Mouse (Mus musculus) lung, postnatal 0 days (tissue): ENCODE data around the gene Dapk2. TPM values are rescaled to one million over a fixed set of nuclear protein-coding genes. Genes with fewer than 3 reads are reported as not detected.

ENCODE experiments used
- ATAC-seq: fragments of 200-750 bp; cut with Nextera tagmentation; 2 replicates; pipeline ENCODE4 v1.8.0; 2017; ENCODE audit warnings: moderate library complexity
- DNase-seq: peaks from one replicate; pipeline ENCODE4 v3.0.0-alpha.2; 2016; ENCODE audit warnings: low spot score
- H3K27ac ChIP-seq: fragments of 300-500 bp; sonication (generic); 2 replicates; pipeline ENCODE4 v1.5.1; 2014; ENCODE audit warnings: antibody characterized with exemption, mild to moderate bottlenecking, low read length, mixed read lengths
- H3K27me3 ChIP-seq: fragments of 300-500 bp; sonication (generic); replicated peaks from 2 replicates; pipeline ENCODE4 v1.6.1; 2014; ENCODE audit warnings: low read length, mixed read lengths; ENCODE audit not compliant: insufficient read depth
- H3K36me3 ChIP-seq: fragments of 300-500 bp; sonication (generic); 2 replicates; pipeline ENCODE4 v1.6.1; 2014; ENCODE audit warnings: low read length, mixed read lengths; ENCODE audit not compliant: insufficient read depth
- H3K4me1 ChIP-seq: fragments of 300-500 bp; sonication (generic); 2 replicates; pipeline ENCODE4 v1.6.1; 2014; ENCODE audit warnings: antibody characterized with exemption, low read depth, low read length, mixed read lengths; ENCODE audit not compliant: insufficient read depth
- H3K4me2 ChIP-seq: fragments of 300-500 bp; sonication (generic); replicated peaks from 2 replicates; pipeline ENCODE4 v1.6.1; 2014; ENCODE audit warnings: low read depth, mild to moderate bottlenecking, low read length, moderate library complexity, mixed read lengths
- H3K4me3 ChIP-seq: fragments of 300-500 bp; sonication (generic); 2 replicates; pipeline ENCODE4 v1.5.1; 2014; ENCODE audit warnings: low read depth, low read length
- H3K9ac ChIP-seq: fragments of 300-500 bp; sonication (generic); replicated peaks from 2 replicates; pipeline ENCODE4 v1.6.1; 2014; ENCODE audit warnings: low read depth, mild to moderate bottlenecking
- H3K9me3 ChIP-seq: fragments of 300-500 bp; sonication (generic); 2 replicates; pipeline ENCODE4 v1.6.1; 2016; ENCODE audit warnings: low read length, mixed read lengths
- CTCF ChIP-seq: IDR thresholded peaks from 2 replicates; pipeline ENCODE4 v1.5.1; 2016; ENCODE audit warnings: antibody characterized with exemption, mild to moderate bottlenecking
- EP300 ChIP-seq: IDR thresholded peaks from 2 replicates; pipeline ENCODE4 v1.6.1; 2016; ENCODE audit warnings: antibody characterized with exemption, mild to moderate bottlenecking, control low read depth
- WGBS: fragments of 180-500 bp; shearing (Covaris S2); extraction: QIAGEN DNeasy Blood & Tissue Kit; methylation state at CpG from one replicate; pipeline ENCODE4 v1.1.7; 2014; 5-methylcytosine and 5-hydroxymethylcytosine counted together
- polyA plus RNA-seq: library from polyadenylated mRNA; unstranded; fragments of >200 nt; fragmentation: Nextera tagmentation; extraction: Ambion mirVana; gene quantifications from 2 replicates; pipeline ENCODE4 v1.2.1, GENCODE M21; 2015

The Dapk2 gene
- polyA plus RNA-seq, 1 experiment from 2014 or later, result 60.9 TPM

DNA sequence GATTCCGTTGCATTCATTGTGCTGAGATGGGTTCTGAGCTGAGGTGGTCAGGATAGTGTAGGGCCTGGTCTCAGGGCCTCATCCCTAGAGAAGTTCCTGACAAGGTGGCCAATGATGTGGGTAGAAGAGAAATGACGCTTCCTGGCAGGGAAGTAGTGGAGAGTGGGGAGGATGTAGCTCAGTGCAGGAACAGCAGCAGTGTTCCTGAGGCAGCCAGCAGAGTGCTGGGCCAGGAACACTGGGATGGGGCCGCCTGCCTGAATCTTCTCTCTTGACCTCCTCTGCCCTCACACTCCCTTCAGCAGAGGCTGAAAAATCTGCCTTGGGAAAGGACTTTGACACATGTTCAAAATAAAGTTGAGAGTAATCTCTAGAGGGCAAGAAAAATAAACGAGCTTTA is 85.2 kb downstream of the Dapk2 start:
- Histone ChIP-seq H3K4me1 (peaks cover 3% of the 10 kb centered on the region; the same call in 1 of the 2 replicates), H3K9ac (no peak overlapping the region), H3K9me3 (no peaks in the 10 kb centered on the region), H3K36me3 (no peaks in the 10 kb centered on the region), H3K4me3 (no peak overlapping the region), H3K27ac (no peak overlapping the region), H3K27me3 (no peaks in the 10 kb centered on the region), H3K4me2 (no peak overlapping the region)
- no peak for DNase-seq
- no peak for ATAC-seq
- TF ChIP-seq EP300, result no peak
- no peak for TF ChIP-seq CTCF
- WGBS, result 52% methylated on average over 4 of the region's 4 CpGs

DNA sequence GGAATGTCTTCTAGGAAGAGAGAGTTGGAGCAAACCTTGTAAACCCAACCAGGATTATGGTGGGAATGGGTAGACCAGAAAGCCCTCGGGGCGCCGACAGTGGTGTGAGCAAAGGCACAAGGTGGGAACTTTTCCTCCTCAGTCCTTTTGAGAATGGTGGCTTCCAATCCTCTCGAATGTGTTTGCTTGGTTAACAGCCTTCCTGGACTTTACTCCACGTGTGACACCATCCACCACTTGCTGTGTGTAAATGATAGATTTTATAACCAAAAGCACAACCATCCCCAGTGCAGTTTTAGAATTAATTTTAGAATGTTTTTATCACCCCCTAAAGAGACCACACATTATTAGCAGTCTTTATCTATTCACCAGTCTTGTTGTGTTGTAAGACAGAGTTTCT is 86.1 kb downstream of the Dapk2 start:
- no peak for ATAC-seq
- H3K4me2 ChIP-seq, result no peak overlapping the region
- no peaks in the 10 kb centered on the region for H3K27me3 ChIP-seq
- H3K4me1 ChIP-seq, result peaks cover 3% of the 10 kb centered on the region; the same call in 1 of the 2 replicates
- TF ChIP-seq EP300 (no peak), CTCF (no peak)
- H3K27ac ChIP-seq, result no peak overlapping the region
- H3K4me3 ChIP-seq, result no peak overlapping the region
- H3K36me3 ChIP-seq, result no peaks in the 10 kb centered on the region
- no peak overlapping the region for H3K9ac ChIP-seq
- H3K9me3 ChIP-seq, result no peaks in the 10 kb centered on the region
- WGBS, result 91% methylated on average over 5 of the region's 5 CpGs
- no peak for DNase-seq

DNA sequence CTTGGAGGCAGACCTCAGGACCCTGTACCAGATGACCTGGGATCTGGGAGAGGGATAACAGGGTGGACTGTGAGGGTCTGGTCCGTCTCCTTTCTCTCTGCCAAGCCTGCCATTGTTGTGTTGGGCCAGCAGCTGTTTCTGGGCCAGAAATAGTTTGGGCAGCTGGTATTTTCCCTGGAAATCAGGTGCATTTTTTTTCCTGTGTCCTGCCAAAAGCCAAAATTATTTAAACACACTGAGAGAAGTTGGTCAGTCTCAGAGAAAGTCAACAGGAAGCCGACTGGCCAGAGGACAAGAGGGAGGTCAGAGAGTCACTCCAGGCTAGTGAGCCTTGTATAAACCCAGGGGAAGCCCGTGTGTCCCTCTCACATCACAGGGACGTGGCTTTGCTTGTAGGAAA is 87.7 kb downstream of the Dapk2 start:
- no peak for ATAC-seq
- no peaks in the 10 kb centered on the region for H3K27me3 ChIP-seq
- H3K9ac ChIP-seq, result no peak overlapping the region
- H3K4me2 ChIP-seq, result no peak overlapping the region
- H3K4me1 ChIP-seq, result peaks cover 3% of the 10 kb centered on the region; the same call in 1 of the 2 replicates
- no peak overlapping the region for H3K27ac ChIP-seq
- H3K9me3 ChIP-seq, result no peaks in the 10 kb centered on the region
- WGBS, result 25% methylated on average over 4 of the region's 4 CpGs
- TF ChIP-seq EP300 (no peak), CTCF (no peak)
- DNase-seq, result no peak
- no peaks in the 10 kb centered on the region for H3K36me3 ChIP-seq
- no peak overlapping the region for H3K4me3 ChIP-seq

DNA sequence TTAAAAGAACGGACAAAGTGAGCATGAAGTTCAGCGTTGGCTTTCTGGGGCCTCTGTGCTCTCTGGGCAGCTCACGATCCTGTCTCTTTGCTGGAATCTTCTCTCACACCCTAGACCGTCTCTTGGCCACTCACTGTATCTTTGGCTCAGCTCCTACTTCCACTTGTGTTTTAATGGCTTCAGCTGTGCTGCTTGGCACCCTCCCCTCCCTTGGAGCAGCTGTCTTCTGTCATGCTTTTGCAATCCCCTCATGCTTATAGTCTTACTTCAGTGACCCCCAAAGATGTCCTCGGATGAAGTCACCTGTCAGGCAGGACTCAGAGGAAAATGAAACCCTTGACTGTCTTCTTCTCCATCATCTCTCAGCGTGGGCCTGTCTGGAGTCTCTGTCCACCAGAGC is 91.3 kb downstream of the Dapk2 start:
- Histone ChIP-seq H3K4me3 (no peak overlapping the region), H3K9me3 (no peaks in the 10 kb centered on the region)

DNA sequence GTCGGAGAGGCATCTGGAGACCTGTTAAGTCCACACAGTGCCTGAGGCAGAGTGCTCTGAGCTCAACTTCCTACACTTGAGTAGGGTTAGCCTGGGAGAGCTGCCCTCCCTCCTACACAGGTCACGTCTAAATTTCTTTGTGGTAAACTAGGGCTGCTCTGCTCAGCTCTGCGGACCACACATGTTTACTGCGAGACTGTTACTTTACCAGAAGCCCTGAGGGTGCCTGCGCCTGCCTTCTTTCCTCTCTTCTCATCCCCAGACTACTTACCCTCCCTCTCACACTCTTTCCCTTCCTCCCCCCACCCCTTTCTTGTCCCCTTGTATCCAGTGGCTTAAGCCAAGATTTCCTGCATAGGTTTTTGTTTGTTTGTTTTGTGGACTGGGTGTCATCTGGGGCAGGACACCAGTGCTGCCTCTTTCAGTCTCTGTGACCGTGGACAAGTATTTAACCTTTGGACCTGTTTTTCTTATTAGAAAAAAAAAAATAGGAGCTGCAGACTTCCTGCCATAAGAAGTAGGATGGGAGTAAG is 93.2 kb downstream of the Dapk2 start:
- ATAC-seq (no peak), DNase-seq (no peak)
- no peak overlapping the region for H3K9ac ChIP-seq
- no peak overlapping the region for H3K4me3 ChIP-seq
- H3K27me3 ChIP-seq, result no peaks in the 10 kb centered on the region
- no peaks in the 10 kb centered on the region for H3K36me3 ChIP-seq
- H3K4me2 ChIP-seq, result no peak overlapping the region
- H3K27ac ChIP-seq, result no peak overlapping the region
- H3K4me1 ChIP-seq, result no peaks in the 10 kb centered on the region
- 36% methylated on average over 6 of the region's 6 CpGs for WGBS
- H3K9me3 ChIP-seq, result no peaks in the 10 kb centered on the region
- no peak for TF ChIP-seq CTCF
- no peak for TF ChIP-seq EP300

More for the DNA sequence above, 91.3 kb downstream of the Dapk2 start:
- peak; percentile 72 for DNase-seq
- Histone ChIP-seq H3K4me1 (no peaks in the 10 kb centered on the region), H3K4me2 (no peak overlapping the region), H3K9ac (no peak overlapping the region), H3K27me3 (no peaks in the 10 kb centered on the region), H3K27ac (no peak overlapping the region), H3K36me3 (no peaks in the 10 kb centered on the region)
- 58% methylated on average over 6 of the region's 6 CpGs for WGBS
- peak; percentile 75 for ATAC-seq
- TF ChIP-seq EP300, result no peak
- no peak for TF ChIP-seq CTCF

DNA sequence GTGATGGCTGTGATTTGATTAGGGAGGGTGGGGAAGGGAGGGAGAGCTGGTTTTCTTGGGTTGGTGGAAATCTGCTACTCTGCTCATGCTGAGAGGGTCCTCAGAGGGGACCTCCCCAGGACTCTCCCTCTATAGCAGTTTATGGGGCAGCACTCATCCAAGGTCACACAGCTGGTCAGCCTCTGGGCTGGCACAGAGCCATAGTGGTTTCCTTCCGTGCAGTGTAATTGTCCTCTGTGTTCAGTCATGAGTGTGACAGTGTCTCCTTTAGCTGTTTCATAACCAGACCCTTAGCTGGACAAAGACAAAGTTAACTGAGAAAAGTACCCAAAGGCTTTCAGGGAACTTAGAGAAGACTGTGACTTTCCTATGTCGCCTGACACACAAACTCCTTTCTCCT is 103.7 kb downstream of the Dapk2 start:
- H3K9ac ChIP-seq, result no peak overlapping the region
- no peaks in the 10 kb centered on the region for H3K9me3 ChIP-seq
- 60% methylated on average over 2 of the region's 2 CpGs for WGBS
- TF ChIP-seq EP300, result no peak
- no peak for TF ChIP-seq CTCF
- no peak overlapping the region for H3K4me2 ChIP-seq
- DNase-seq (no peak), ATAC-seq (no peak)
- 0 out of 2 replicates have a peak, but pooled peaks cover under 1% of the 10 kb centered on the region for H3K36me3 ChIP-seq
- no peaks in the 10 kb centered on the region for H3K4me1 ChIP-seq
- H3K4me3 ChIP-seq, result no peak overlapping the region
- no peaks in the 10 kb centered on the region for H3K27me3 ChIP-seq
- H3K27ac ChIP-seq, result no peak overlapping the region

DNA sequence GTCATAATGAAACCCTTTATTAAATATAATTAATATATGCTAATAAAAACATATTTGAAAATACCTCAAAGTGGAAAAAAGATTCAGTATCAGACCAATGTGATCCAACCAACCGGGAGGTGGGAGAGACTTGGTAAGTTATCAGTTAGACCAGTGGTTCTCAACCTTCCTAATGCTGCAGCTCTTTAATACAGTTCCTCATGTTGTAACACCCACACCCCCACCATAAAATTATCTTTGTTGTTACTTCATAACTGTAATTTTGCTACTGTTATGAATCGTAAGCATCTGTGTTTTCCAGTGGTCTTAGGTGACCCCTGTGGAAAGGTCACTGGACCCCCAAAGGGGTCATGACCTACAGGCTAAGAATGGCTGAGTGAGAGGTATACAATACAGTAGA is 105.7 kb downstream of the Dapk2 start:
- no peaks in the 10 kb centered on the region for H3K27me3 ChIP-seq
- H3K9me3 ChIP-seq, result no peaks in the 10 kb centered on the region
- H3K4me3 ChIP-seq, result no peak overlapping the region
- no peaks in the 10 kb centered on the region for H3K4me1 ChIP-seq
- ATAC-seq (no peak), DNase-seq (no peak)
- TF ChIP-seq EP300 (no peak), CTCF (no peak)
- 86% methylated on average over 2 of the region's 2 CpGs for WGBS
- no peaks in the 10 kb centered on the region for H3K36me3 ChIP-seq
- no peak overlapping the region for H3K9ac ChIP-seq
- H3K4me2 ChIP-seq, result no peak overlapping the region
- H3K27ac ChIP-seq, result no peak overlapping the region
